Mouse (Mus musculus) G1E (cell line): ENCODE results near the gene Dolk. TPM values are rescaled to one million over a fixed set of nuclear protein-coding genes. Genes with fewer than 3 reads are reported as not detected.

ENCODE experiments used
- ATAC-seq: 2 replicates; pipeline ENCODE4 v1.8.0; 2016; ENCODE audit warnings: mild to moderate bottlenecking; ENCODE audit not compliant: insufficient number of reproducible peaks, poor library complexity, low FRiP score, severe bottlenecking; ENCODE audit errors: extremely low read depth
- DNase-seq: peaks from one replicate; pipeline ENCODE4 v3.0.0; 2012; ENCODE audit warnings: low spot score
- H3K27me3 ChIP-seq: 2 replicates; pipeline ENCODE4 v1.6.1; 2012; ENCODE audit warnings: mild to moderate bottlenecking, low read length, inconsistent platforms; ENCODE audit not compliant: insufficient read depth
- H3K36me3 ChIP-seq: replicated peaks from 2 replicates; pipeline ENCODE3; 2012; ENCODE audit warnings: mild to moderate bottlenecking, inconsistent platforms
- H3K4me1 ChIP-seq: 2 replicates; pipeline ENCODE4 v1.6.1; 2012; ENCODE audit warnings: low read depth, low read length, inconsistent platforms, mixed read lengths; ENCODE audit not compliant: insufficient read depth
- H3K4me3 ChIP-seq: 2 replicates; pipeline ENCODE4 v1.5.1; 2012; ENCODE audit warnings: low read depth, mild to moderate bottlenecking, inconsistent platforms, low read length, moderate library complexity, mixed read lengths
- H3K9me3 ChIP-seq: replicated peaks from 2 replicates; pipeline ENCODE4 v1.6.1; 2012; ENCODE audit warnings: inconsistent platforms
- CTCF ChIP-seq: IDR thresholded peaks from 2 replicates; pipeline ENCODE4 v1.5.1; 2012; ENCODE audit warnings: low read depth, low read length, inconsistent platforms, mixed read lengths
- GATA1 ChIP-seq: IDR thresholded peaks from 2 replicates; pipeline ENCODE4 v1.6.1; 2012; ENCODE audit warnings: borderline replicate concordance, low read length, inconsistent platforms, mixed read lengths
- GATA2 ChIP-seq: IDR thresholded peaks from 2 replicates; pipeline ENCODE4 v1.6.1; 2012; ENCODE audit warnings: low read depth, low read length, inconsistent platforms, borderline replicate concordance
- POLR2AphosphoS5 ChIP-seq: IDR thresholded peaks from 2 replicates; pipeline ENCODE4 v1.6.1; 2012; ENCODE audit warnings: low read depth, low read length, inconsistent platforms; ENCODE audit not compliant: insufficient replicate concordance
- TAL1 ChIP-seq: conservative IDR thresholded peaks from 2 replicates; pipeline ENCODE4 v1.6.1; 2012; ENCODE audit warnings: low read depth, low read length, inconsistent platforms, mixed read lengths
- polyA plus RNA-seq: library from polyadenylated mRNA; stranded (reverse); fragments of >175 nt; gene quantifications from 2 replicates; pipeline ENCODE4 v1.2.3, GENCODE M21; 2012
- total RNA-seq, 2 experiments: library from RNA; stranded (forward) in 1 of 2; stranded (reverse) in 1 of 2; fragments of 200-1000 nt in 1 of 2; fragments of >200 nt in 1 of 2; fragmentation: Nextera tagmentation in 1 of 2; gene quantifications; 2 replicates each; pipeline ENCODE4 v1.2.3; 2014 to 2017

The Dolk gene
- total and polyA plus RNA-seq, 3 experiments: 5.0 to 16.1 (median 7.2) TPM

- no peak for ATAC-seq
- Histone ChIP-seq H3K36me3 (peaks cover 98% of the 10 kb centered on the region), H3K4me3 (no peak overlapping the region), H3K27me3 (no peaks in the 10 kb centered on the region), H3K9me3 (no peaks in the 10 kb centered on the region), H3K4me1 (peaks cover 42% of the 10 kb centered on the region)
- TF ChIP-seq POLR2AphosphoS5 (no peak), GATA1 (no peak), TAL1 (no peak), CTCF (no peak), GATA2 (no peak)
- DNase-seq: no peak
Observed at GRCm38 (mm10) chr2:30252521-30252920, 33.6 kb downstream of the Dolk start.

- ATAC-seq: peak; percentile 77
- H3K4me1 ChIP-seq: peaks cover 37% of the 10 kb centered on the region
- TF ChIP-seq GATA1: no peak
- no peak for TF ChIP-seq CTCF
- TF ChIP-seq POLR2AphosphoS5: no peak
- no peak for TF ChIP-seq TAL1
- no peak for TF ChIP-seq GATA2
- H3K36me3 ChIP-seq: peaks cover 95% of the 10 kb centered on the region
- no peaks in the 10 kb centered on the region for H3K9me3 ChIP-seq
- peak overlapping the region; percentile 56; the same call in 1 of the 2 replicates for H3K4me3 ChIP-seq
- H3K27me3 ChIP-seq: no peaks in the 10 kb centered on the region
- peak; percentile 80 for DNase-seq
Observed at GRCm38 (mm10) chr2:30251417-30252104, 34.6 kb downstream of the Dolk start.

- peaks cover 41% of the 10 kb centered on the region for H3K4me1 ChIP-seq
- TF ChIP-seq POLR2AphosphoS5: no peak
- TF ChIP-seq CTCF: no peak
- no peak for TF ChIP-seq GATA1
- no peak for TF ChIP-seq TAL1
- TF ChIP-seq GATA2: no peak
Observed at GRCm38 (mm10) chr2:30250166-30251128, 35.7 kb downstream of the Dolk start.

GRCm38 (mm10) chr2:30249182-30249581 lies 37.0 kb downstream of the Dolk start:
- Histone ChIP-seq H3K27me3 (no peaks in the 10 kb centered on the region), H3K36me3 (peaks cover 94% of the 10 kb centered on the region), H3K4me1 (peaks cover 47% of the 10 kb centered on the region), H3K9me3 (no peaks in the 10 kb centered on the region), H3K4me3 (no peak overlapping the region)
- DNase-seq (no peak), ATAC-seq (no peak)
- TF ChIP-seq GATA1 (no peak), GATA2 (no peak), CTCF (no peak), POLR2AphosphoS5 (no peak), TAL1 (no peak)

More at GRCm38 (mm10) chr2:30250166-30251128, 35.7 kb downstream of the Dolk start:
- H3K36me3 ChIP-seq: peaks cover 95% of the 10 kb centered on the region
- H3K9me3 ChIP-seq: no peaks in the 10 kb centered on the region
- H3K27me3 ChIP-seq: no peaks in the 10 kb centered on the region
- DNase-seq (no peak), ATAC-seq (no peak)
- H3K4me3 ChIP-seq: no peak overlapping the region

- ATAC-seq: no peak
- no peak for TF ChIP-seq GATA1
- TF ChIP-seq POLR2AphosphoS5: no peak
- TF ChIP-seq TAL1: no peak
- TF ChIP-seq CTCF: no peak
- no peak for TF ChIP-seq GATA2
- Histone ChIP-seq H3K4me3 (no peak overlapping the region), H3K9me3 (no peaks in the 10 kb centered on the region), H3K4me1 (peaks cover 38% of the 10 kb centered on the region), H3K36me3 (peaks cover 94% of the 10 kb centered on the region), H3K27me3 (no peaks in the 10 kb centered on the region)
- DNase-seq: no peak
Observed at GRCm38 (mm10) chr2:30247681-30248080, 38.5 kb downstream of the Dolk start.

- Histone ChIP-seq H3K4me1 (peaks cover 32% of the 10 kb centered on the region), H3K9me3 (no peaks in the 10 kb centered on the region), H3K36me3 (peaks cover 94% of the 10 kb centered on the region), H3K4me3 (no peak overlapping the region), H3K27me3 (no peaks in the 10 kb centered on the region)
- no peak for TF ChIP-seq GATA2
- no peak for TF ChIP-seq TAL1
- no peak for TF ChIP-seq POLR2AphosphoS5
- no peak for TF ChIP-seq GATA1
- TF ChIP-seq CTCF: no peak
- no peak for ATAC-seq
- DNase-seq: no peak
Observed at GRCm38 (mm10) chr2:30247036-30247435, 39.1 kb downstream of the Dolk start.
